Mouse (Mus musculus) testis, adult 10 weeks (tissue): ENCODE measurements around the gene St14. TPM values are rescaled to one million over a fixed set of nuclear protein-coding genes. Genes with fewer than 3 reads are reported as not detected.

Experiments used
- polyA plus RNA-seq: library from polyadenylated mRNA; stranded (reverse); fragments of 350-450 nt; fragmentation: Illumina TruSeq; extraction: RNeasy Lipid Tissue Mini Kit (QIAGEN cat#74804); gene quantifications from one replicate; pipeline ENCODE4 v1.2.3, GENCODE M21; 2014; ENCODE audit warnings: low read depth, low replicate concordance

Gene St14
- not detected for polyA plus RNA-seq

DNA sequence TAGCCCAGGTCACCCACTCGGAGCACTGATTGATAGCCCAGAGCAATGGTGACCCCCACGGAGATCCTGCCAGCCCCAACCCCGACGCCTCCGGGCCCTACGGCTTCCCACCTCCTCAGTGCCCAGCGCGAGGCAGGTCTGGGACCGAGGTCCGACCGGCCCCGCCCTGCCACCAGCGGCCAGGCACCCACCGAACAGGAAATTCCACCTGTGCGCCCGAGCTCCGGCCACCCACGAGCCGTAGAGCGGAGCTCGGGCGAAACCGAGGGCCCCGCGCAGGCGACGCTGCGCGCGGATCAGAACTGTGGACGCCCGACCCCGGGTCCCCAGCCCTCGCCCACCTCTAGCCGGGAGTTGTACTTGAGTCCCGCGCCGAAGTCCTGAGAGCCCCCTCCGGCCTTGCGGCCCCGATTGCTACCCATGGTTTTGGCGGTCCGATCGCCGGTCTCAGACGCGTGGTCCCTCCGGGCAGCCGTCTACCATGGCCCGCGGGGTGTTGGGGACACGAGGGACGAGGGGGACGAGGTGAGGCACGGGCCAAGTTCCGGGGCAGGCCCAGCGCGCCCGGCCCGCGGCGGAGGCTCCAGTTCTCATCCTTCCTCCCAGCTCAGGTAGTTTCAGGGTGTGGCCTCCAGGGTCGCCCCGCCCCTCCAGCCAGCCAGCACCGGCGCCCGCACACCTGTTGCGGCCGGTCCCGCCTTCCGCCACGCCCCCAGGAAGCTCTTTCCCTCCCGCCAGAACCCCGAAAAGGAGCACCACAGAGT is at the start of gene St14:
Gene St14 (minus strand): TSS at position 649 of the 764 bp plus-strand sequence.

Other genes with a start within 250 kb of the St14 start
- 0.32 TPM for gene Adamts15, start 209.4 kb downstream of the St14 start, polyA plus RNA-seq
- gene Adamts8, start 189.3 kb downstream of the St14 start, polyA plus RNA-seq: 0.21 TPM
- gene Zbtb44, start 101.2 kb downstream of the St14 start, polyA plus RNA-seq: 149 TPM
- gene Aplp2, start 80.0 kb upstream of the St14 start, polyA plus RNA-seq: 177 TPM
- gene Prdm10, start 148.7 kb upstream of the St14 start, polyA plus RNA-seq: 4.6 TPM